Mouse (Mus musculus): ENCODE data around the gene Emilin2.

Gene Emilin2

GRCm38 (mm10) chr17:71204809-71205091, 107.0 kb downstream of the Emilin2 start:
- DNase-seq (ENCODE audit: low read depth, low spot score), result no peak
- no peaks in the 10 kb centered on the region for H3K27me3 ChIP-seq (ENCODE audit: control insufficient read depth, insufficient read depth, low read length, poor library complexity, severe bottlenecking)
- no peaks in the 10 kb centered on the region for H3K36me3 ChIP-seq (ENCODE audit: control insufficient read depth, insufficient read depth, low read length, poor library complexity, severe bottlenecking)

- DNase-seq (ENCODE audit: low read depth, low spot score), result no peak
- H3K36me3 ChIP-seq (ENCODE audit: control insufficient read depth, insufficient read depth, low read length, poor library complexity, severe bottlenecking), result no peaks in the 10 kb centered on the region
- H3K27me3 ChIP-seq (ENCODE audit: control insufficient read depth, insufficient read depth, low read length, poor library complexity, severe bottlenecking), result no peaks in the 10 kb centered on the region
Measured at GRCm38 (mm10) chr17:71203998-71204808, 107.6 kb downstream of the Emilin2 start.

Data from splenic B cell, adult 2 months (primary cell).